Mouse (Mus musculus) mature B cell (primary cell): ENCODE results near the gene Spns3.

Experiments
- in situ Hi-C: fragments of 300-500 bp; cut with MboI; formaldehyde crosslinking; loops from 2 replicates; pipeline ENCODE4 v1.14.3; 2019

Gene Spns3

DNA sequence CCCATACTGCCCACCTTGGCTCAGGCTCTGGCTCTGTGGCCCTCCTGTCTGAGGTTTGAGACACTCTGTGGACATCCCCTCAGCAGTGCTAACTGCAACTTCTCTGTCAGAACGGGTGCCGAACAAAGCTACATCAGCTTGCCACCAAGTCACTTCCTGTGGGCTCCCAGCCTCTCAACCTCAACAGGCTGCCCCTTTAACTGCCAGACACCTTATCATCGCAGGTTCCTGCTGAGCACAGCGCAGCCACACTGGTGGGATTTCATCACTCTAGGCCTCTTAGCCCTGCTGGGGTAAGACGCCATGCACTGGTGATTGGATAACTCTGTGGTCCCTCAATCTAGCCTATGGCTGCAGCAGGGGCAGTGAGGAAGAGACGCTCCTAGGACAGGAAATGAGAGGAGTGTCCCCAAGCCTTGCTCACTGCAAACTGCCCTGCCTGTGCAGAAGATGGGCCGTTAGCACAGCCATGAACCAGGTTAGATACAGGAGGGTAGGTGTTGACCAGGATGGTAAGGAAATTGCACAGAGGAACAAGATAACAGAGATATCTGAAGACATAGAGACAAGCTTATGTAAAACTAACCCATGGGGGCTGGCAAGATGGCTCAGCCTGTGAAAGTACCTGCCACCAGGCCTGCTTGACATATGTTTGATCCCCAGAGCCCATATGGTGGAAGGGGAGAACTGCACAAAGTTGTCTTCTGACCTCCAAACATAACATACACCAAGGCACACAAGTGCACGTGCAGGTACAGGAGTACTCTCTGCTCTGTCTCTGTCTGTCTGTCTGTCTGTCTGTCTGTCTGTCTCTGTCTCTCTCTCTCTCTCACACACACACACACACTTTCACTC lies at the start of gene Spns3:
Gene Spns3, minus strand, starts transcription at position 373 of the 855 bp plus-strand sequence.
- in situ Hi-C loops: no loop called here

DNA sequence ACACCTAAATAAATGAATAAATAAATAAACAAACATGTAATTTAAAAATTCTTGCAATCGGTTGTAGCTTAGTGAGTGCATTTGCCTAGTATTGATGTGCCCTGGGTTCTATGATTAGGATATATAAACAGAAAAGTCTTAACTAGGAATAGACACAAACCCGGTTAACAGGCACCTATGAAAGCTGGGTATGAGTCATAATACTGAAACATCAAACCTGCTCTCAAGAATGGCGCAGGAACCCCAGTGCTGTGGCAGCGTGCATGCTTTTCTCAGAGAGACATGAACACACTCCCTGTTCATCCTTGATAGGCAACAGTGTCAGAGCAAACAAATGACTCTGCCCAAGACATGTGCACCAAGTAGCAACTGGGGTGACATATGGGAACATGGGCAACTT lies 47.5 kb upstream of the Spns3 start:
- in situ Hi-C loops: no loop called here

DNA sequence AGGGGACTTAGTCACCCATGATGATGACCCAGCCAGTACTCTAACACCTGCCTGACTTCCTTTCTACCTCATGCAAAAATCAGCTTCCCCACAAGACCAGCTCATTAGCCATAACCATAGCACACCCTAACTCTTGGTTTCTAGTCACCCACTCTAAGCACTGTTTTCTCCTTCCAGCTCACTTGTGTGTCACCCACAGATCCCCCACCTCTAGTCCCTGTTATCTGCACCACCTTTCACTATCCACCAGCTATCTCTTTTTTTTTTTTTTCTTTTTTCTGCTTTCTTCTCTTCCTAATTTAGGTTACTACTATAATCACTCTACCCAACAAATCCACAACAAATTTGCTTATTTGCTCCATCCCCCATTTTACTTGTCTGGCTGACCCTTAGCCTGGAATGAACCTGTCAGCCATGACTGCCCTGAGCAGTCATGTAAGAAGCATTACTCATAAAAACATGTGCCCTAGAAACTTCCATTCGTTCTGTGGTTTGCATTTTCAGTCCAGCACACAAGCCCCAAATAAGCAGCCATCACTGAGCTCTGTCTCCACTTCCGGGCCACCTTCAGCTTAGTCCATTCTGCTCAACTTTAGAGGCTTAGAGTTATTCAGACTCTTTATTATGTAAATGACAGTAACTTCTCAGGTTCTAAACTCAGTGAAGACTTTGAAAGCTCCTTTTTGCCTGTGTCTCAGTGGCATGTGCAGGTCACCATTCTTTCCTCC lies 44.9 kb upstream of the Spns3 start:
- in situ Hi-C loops: no loop called here

DNA sequence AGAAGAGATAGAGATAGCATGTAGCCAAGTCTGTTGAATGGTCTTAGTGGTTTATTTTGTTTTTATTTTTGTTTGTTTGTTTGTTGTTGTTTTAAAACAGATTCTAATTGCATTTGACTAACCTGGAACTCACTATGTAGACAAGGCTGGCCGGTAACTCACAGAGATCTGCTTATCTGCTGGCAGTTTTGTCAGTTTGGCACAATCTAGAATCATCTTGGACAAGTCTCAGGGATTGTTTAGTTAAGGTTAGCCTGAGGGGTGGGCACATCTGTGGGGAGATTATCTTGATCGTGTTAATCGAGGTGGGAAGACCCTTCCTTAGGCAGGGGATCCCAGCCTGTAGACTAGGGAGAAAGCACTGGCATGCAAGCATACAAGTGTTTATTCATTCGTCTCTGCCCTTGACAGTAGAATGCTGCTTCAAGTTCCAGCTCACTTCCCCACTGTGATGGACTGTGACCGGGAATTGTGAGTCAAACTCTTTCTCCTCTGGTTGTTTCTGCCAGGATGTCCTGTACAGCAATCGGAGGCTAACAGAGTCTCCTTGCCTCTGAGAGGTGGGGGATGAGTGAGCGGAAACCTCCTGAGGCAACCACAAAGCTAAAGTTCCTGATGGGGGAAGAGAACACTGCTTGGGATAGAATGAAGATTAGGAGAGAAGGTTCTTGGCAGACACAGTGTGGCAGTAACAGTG lies 37.4 kb upstream of the Spns3 start:
- in situ Hi-C loops: no loop called here

GRCm38 (mm10) chr11:72586570-72586969 lies 36.3 kb upstream of the Spns3 start:
- in situ Hi-C loops: no loop called here

- in situ Hi-C loops: no loop called here
Observed at GRCm38 (mm10) chr11:72583092-72583491, 32.8 kb upstream of the Spns3 start.

- in situ Hi-C loops: no loop called here
Observed at GRCm38 (mm10) chr11:72582448-72582705, 32.1 kb upstream of the Spns3 start.

- in situ Hi-C loops: no loop called here
Observed at GRCm38 (mm10) chr11:72581609-72582447, 31.5 kb upstream of the Spns3 start.

- in situ Hi-C loops: loop anchor here (5.0 kb wide), 1 partner anchor 154 kb away; no protein-coding TSS in a partner anchor
Observed at GRCm38 (mm10) chr11:72578471-72578870, 28.2 kb upstream of the Spns3 start.

GRCm38 (mm10) chr11:72576466-72577351 lies 26.4 kb upstream of the Spns3 start:
- in situ Hi-C loops: loop anchor here (5.0 kb wide), 1 partner anchor 156 kb away; no protein-coding TSS in a partner anchor

- in situ Hi-C loops: loop anchor here (5.0 kb wide), 1 partner anchor 156 kb away; no protein-coding TSS in a partner anchor
Observed at GRCm38 (mm10) chr11:72576111-72576465, 25.8 kb upstream of the Spns3 start.

DNA sequence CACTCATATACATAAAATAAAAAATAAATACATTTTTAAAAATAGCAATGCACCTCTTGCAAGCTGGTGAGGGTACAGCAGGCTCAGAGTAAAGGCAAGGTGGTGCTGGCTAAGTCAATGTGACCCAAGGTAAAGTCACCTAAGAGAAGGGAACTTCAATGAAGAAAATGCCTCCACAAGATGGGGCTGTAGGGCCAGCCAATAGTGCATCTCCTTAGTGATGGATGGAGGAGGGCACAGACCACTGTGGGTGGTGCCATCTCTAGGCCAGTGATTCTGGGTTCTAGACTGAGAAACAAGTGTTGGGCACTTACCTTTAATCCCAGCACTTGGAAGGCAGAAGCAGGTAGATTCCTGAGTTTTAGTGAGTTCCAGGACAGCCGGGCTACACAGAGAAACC lies 23.5 kb upstream of the Spns3 start:
- in situ Hi-C loops: no loop called here

GRCm38 (mm10) chr11:72570319-72570979 lies 20.1 kb upstream of the Spns3 start:
- in situ Hi-C loops: no loop called here

- in situ Hi-C loops: loop anchor here (10.0 kb wide), 1 partner anchor 225 kb away; no protein-coding TSS in a partner anchor
Observed at GRCm38 (mm10) chr11:72569671-72570318, 19.5 kb upstream of the Spns3 start.

- in situ Hi-C loops: loop anchor here (10.0 kb wide), 1 partner anchor 224 kb away; no protein-coding TSS in a partner anchor
Observed at GRCm38 (mm10) chr11:72569051-72569450, 18.7 kb upstream of the Spns3 start.

GRCm38 (mm10) chr11:72566816-72567338 lies 16.6 kb upstream of the Spns3 start:
- in situ Hi-C loops: loop anchor here (10.0 kb wide), 1 partner anchor 222 kb away; no protein-coding TSS in a partner anchor

DNA sequence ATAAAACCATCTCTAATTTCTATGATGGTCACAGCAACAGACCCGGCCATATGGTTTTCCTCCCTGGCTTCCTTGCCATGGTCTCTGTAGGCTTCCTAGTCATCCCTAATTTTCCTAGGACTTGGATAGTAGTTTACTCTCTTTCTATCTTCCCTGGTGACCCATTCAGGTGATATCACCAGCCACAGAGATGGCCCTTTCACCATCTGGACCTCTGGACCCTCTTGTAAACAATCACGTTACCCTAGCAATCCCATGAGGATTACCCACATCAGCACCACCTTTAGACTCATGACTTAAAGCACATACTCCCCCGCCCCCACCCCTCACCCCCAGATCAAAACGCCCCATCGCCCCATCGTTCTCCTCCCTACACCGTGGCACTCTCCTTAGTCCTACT lies 16.0 kb upstream of the Spns3 start:
- in situ Hi-C loops: loop anchor here (10.0 kb wide), 1 partner anchor 222 kb away; no protein-coding TSS in a partner anchor

DNA sequence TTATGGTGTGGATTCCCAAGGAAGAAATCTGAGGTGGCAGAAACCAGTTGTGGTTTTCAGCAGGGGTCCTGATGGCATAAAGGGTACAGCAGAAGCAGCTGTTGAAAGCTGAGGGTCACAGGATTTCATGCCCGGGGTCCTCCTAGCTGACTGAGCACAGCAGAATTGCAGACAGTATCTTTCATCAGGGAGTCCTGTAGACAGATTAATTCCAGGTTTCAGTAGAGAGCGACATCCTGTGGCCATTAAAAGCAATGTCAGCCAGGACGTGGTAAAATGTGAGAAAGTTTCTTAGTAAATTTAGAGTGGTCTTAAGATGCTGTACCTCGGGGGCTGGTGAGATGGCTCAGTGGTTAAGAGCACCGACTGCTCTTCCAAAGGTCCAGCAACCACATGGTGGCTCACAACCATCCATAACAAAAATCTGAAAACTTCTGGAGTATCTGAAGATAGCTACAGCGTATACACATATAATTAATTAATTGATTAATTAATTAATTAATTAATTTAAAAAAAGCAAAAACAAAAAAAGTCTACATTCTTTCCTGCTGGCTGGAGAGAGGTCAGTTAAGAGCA lies 14.0 kb upstream of the Spns3 start:
- in situ Hi-C loops: loop anchor here (10.0 kb wide), 1 partner anchor 220 kb away; no protein-coding TSS in a partner anchor
